Mouse (Mus musculus) stomach, embryonic 16.5 days (tissue): ENCODE measurements around the gene Fam189a1. TPM values are rescaled to one million over a fixed set of nuclear protein-coding genes. Genes with fewer than 3 reads are reported as not detected.

Experiments used
- ATAC-seq: fragments of 200-750 bp; cut with Nextera tagmentation; 2 replicates; pipeline ENCODE4 v1.8.0; 2017; ENCODE audit warnings: moderate number of reproducible peaks, moderate TSS enrichment; ENCODE audit not compliant: insufficient read depth, low FRiP score
- H3K27ac ChIP-seq: fragments of 300-500 bp; sonication (generic); 2 replicates; pipeline ENCODE4 v1.5.1; 2014; ENCODE audit warnings: low read length
- H3K27me3 ChIP-seq: fragments of 300-500 bp; sonication (generic); 2 replicates; pipeline ENCODE4 v1.6.1; 2014; ENCODE audit warnings: low read length, control low read depth, mixed read lengths; ENCODE audit not compliant: control insufficient read depth, insufficient read depth
- H3K36me3 ChIP-seq: fragments of 300-500 bp; sonication (generic); 2 replicates; pipeline ENCODE4 v1.6.1; 2014; ENCODE audit warnings: low read length; ENCODE audit not compliant: control insufficient read depth, insufficient read depth
- H3K4me1 ChIP-seq: fragments of 300-500 bp; sonication (generic); 2 replicates; pipeline ENCODE4 v1.6.1; 2014; ENCODE audit warnings: low read length, control low read depth, mixed read lengths; ENCODE audit not compliant: control insufficient read depth, insufficient read depth
- H3K4me2 ChIP-seq: fragments of 300-500 bp; sonication (generic); 2 replicates; pipeline ENCODE4 v1.6.1; 2014; ENCODE audit warnings: low read depth, low read length, mixed read lengths
- H3K4me3 ChIP-seq: fragments of 300-500 bp; sonication (generic); replicated peaks from 2 replicates; pipeline ENCODE4 v1.5.1; 2014; ENCODE audit warnings: mild to moderate bottlenecking, low read length
- H3K9ac ChIP-seq: fragments of 300-500 bp; sonication (generic); 2 replicates; pipeline ENCODE4 v1.6.1; 2014; ENCODE audit warnings: low read length
- H3K9me3 ChIP-seq: fragments of 300-500 bp; sonication (generic); replicated peaks from 2 replicates; pipeline ENCODE4 v1.6.1; 2016; ENCODE audit warnings: low read length, control low read depth; ENCODE audit not compliant: control insufficient read depth
- WGBS: fragments of 180-500 bp; shearing (Covaris S2); extraction: QIAGEN DNeasy Blood & Tissue Kit; methylation state at CpG from one replicate; pipeline ENCODE4 v1.1.7; 2014; 5-methylcytosine and 5-hydroxymethylcytosine counted together
- polyA plus RNA-seq: library from polyadenylated mRNA; unstranded; fragments of >200 nt; fragmentation: Nextera tagmentation; extraction: Ambion mirVana; gene quantifications from 2 replicates; pipeline ENCODE4 v1.2.1, GENCODE M21; 2015

Gene Fam189a1
- polyA plus RNA-seq, 1 experiment from 2014 or later: 0.37 TPM

DNA sequence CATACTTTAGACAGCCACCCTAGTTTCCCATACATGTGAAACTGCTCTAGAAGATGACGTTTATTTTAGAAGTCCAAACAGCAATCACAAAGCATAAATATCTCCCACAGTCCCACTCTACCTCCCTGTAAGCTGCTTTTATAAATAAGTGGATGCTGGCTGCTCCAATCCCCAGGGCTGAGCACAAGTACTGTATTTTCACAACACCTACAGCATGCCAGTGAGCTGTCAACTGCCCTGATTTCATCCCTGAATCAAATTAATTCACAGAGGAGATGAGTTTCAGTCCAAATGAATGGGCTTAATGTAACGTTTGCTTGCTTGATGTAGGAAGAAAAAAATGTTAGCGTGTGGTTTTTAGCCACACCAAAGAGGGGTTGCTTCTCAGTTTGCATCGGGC is 225.4 kb downstream of the Fam189a1 start:
- no peaks in the 10 kb centered on the region for H3K9me3 ChIP-seq

GRCm38 (mm10) chr7:64923918-64924317 is 232.5 kb downstream of the Fam189a1 start:
- no peak for ATAC-seq
- Histone ChIP-seq H3K4me1 (no peaks in the 10 kb centered on the region), H3K27me3 (no peaks in the 10 kb centered on the region), H3K4me3 (no peak overlapping the region), H3K9me3 (no peaks in the 10 kb centered on the region), H3K36me3 (no peaks in the 10 kb centered on the region), H3K27ac (no peak overlapping the region), H3K9ac (no peak overlapping the region), H3K4me2 (no peak overlapping the region)
- WGBS: 80% methylated on average over 5 of the region's 5 CpGs

More for the DNA sequence above, 225.4 kb downstream of the Fam189a1 start:
- Histone ChIP-seq H3K4me1 (no peaks in the 10 kb centered on the region), H3K9ac (no peak overlapping the region), H3K4me3 (no peak overlapping the region), H3K27me3 (no peaks in the 10 kb centered on the region), H3K4me2 (no peak overlapping the region), H3K36me3 (no peaks in the 10 kb centered on the region), H3K27ac (no peak overlapping the region)
- WGBS: 56% methylated on average over 4 of the region's 4 CpGs
- ATAC-seq: no peak

- Histone ChIP-seq H3K27me3 (no peaks in the 10 kb centered on the region), H3K4me3 (no peak overlapping the region), H3K4me2 (no peak overlapping the region), H3K9me3 (no peaks in the 10 kb centered on the region), H3K9ac (no peak overlapping the region), H3K36me3 (no peaks in the 10 kb centered on the region), H3K27ac (no peak overlapping the region), H3K4me1 (no peaks in the 10 kb centered on the region)
- 75% methylated on average over 13 of the region's 13 CpGs for whole genome bisulfite sequencing
- ATAC-seq: no peak
Measured at GRCm38 (mm10) chr7:64921189-64921588, 235.2 kb downstream of the Fam189a1 start.

DNA sequence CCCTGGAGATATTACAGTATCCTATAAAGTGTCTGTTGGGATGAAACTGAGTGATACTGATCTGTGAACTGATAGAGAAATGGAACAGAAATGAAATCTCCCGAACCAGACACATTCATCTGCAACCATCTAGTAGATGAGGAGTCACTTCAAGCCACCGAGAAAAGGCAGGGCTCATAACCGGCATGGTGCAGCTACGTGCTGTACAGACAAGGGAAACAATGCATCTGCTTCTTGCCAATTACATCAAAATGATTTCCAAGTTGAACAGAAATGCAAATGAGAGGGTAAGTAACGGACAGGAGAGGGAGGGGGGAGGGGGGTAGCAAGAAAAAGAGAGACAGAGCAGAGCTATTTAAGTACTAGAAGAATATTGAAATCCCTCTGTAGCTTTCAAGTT is 235.6 kb downstream of the Fam189a1 start:
- H3K27ac ChIP-seq: no peak overlapping the region

DNA sequence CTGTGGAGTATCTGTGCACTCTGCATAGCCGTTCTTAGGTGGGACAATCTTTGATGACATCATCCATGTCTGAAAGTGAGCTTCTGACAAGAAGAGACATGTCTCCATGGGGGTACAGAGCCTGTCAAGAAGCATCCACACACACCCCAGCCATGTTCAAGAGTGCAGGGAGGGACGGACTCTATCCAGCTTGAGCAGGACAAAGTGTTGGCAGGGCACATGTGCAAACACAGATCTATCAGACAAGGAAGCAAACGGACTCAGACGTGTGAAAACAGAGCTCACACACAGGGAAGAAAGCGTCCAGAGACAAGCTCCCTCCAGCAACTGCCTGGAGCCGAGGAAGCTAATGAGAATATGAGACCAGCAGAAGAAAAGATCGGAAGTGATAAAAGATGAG is 239.7 kb downstream of the Fam189a1 start:
- ATAC-seq: no peak
- no peaks in the 10 kb centered on the region for H3K9me3 ChIP-seq
- H3K27ac ChIP-seq: no peak overlapping the region
- no peaks in the 10 kb centered on the region for H3K4me1 ChIP-seq
- H3K36me3 ChIP-seq: no peaks in the 10 kb centered on the region
- no peak overlapping the region for H3K9ac ChIP-seq
- H3K4me3 ChIP-seq: no peak overlapping the region
- H3K4me2 ChIP-seq: no peak overlapping the region
- no peaks in the 10 kb centered on the region for H3K27me3 ChIP-seq
- WGBS: 35% methylated on average over 7 of the region's 7 CpGs

More for the DNA sequence above, 235.6 kb downstream of the Fam189a1 start:
- Histone ChIP-seq H3K4me1 (no peaks in the 10 kb centered on the region), H3K9ac (no peak overlapping the region), H3K4me3 (no peak overlapping the region), H3K9me3 (no peaks in the 10 kb centered on the region), H3K27me3 (no peaks in the 10 kb centered on the region), H3K36me3 (no peaks in the 10 kb centered on the region), H3K4me2 (no peak overlapping the region)
- ATAC-seq: no peak
- WGBS: 79% methylated on average over 5 of the region's 5 CpGs

GRCm38 (mm10) chr7:64915121-64915520 is 241.2 kb downstream of the Fam189a1 start:
- WGBS: 53% methylated on average over 2 of the region's 2 CpGs
- no peak for ATAC-seq
- H3K4me2 ChIP-seq: no peak overlapping the region

DNA sequence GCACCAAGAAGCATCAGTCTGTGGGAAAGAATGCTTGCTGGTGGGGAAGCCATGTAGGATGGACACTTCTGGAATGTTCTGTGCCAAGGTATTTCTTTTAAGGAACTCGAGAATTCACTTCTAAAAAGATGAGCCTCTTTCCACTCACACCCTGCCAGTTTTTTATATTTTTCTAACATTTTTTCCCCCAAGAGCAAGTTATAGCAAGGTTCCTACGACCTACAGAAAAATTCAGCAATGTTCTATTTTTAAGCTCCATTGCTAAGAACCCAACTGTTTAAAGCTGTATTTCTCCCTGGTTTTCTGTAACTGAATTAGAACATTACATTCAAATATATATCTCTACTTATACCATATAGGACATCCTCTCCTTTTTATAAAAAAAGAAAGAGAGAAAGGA is 244.4 kb downstream of the Fam189a1 start:
- no peak overlapping the region for H3K4me2 ChIP-seq
- no peaks in the 10 kb centered on the region for H3K4me1 ChIP-seq
- H3K4me3 ChIP-seq: no peak overlapping the region
- H3K9ac ChIP-seq: no peak overlapping the region
- 0 out of 2 replicates have a peak, but pooled peaks cover 4% of the 10 kb centered on the region for H3K9me3 ChIP-seq
- no peaks in the 10 kb centered on the region for H3K27me3 ChIP-seq
- no peak for ATAC-seq
- no peaks in the 10 kb centered on the region for H3K36me3 ChIP-seq
- WGBS: 75% methylated on average over 2 of the region's 2 CpGs
- no peak overlapping the region for H3K27ac ChIP-seq

More at GRCm38 (mm10) chr7:64915121-64915520, 241.2 kb downstream of the Fam189a1 start:
- no peak overlapping the region for H3K4me3 ChIP-seq
- H3K36me3 ChIP-seq: no peaks in the 10 kb centered on the region
- no peaks in the 10 kb centered on the region for H3K9me3 ChIP-seq
- no peaks in the 10 kb centered on the region for H3K4me1 ChIP-seq
- H3K27ac ChIP-seq: no peak overlapping the region
- no peak overlapping the region for H3K9ac ChIP-seq
- no peaks in the 10 kb centered on the region for H3K27me3 ChIP-seq

DNA sequence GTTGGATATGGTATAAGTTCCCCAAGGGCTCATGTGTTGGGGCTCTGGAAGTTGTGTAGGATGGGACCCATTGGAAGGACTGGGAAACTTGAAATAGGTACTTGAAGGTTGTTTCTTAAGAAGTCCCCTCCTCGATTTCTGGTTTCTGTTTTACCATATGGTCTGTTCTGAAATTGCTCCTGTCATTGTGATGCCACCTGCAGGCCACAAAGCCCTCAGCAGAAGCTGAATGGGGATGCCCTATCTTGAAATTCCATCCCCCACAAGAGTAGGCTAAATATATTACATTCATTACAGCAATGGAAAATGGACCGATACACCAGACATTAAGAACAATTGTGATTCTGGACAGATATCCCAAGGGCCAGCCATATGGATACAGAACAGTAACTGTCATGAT is 246.2 kb downstream of the Fam189a1 start:
- Histone ChIP-seq H3K9me3 (0 out of 2 replicates have a peak, but pooled peaks cover 4% of the 10 kb centered on the region), H3K27ac (no peak overlapping the region), H3K4me2 (no peak overlapping the region), H3K4me3 (no peak overlapping the region), H3K36me3 (no peaks in the 10 kb centered on the region), H3K4me1 (no peaks in the 10 kb centered on the region), H3K27me3 (no peaks in the 10 kb centered on the region), H3K9ac (no peak overlapping the region)
- 91% methylated on average over 2 of the region's 2 CpGs for WGBS
- no peak for ATAC-seq

DNA sequence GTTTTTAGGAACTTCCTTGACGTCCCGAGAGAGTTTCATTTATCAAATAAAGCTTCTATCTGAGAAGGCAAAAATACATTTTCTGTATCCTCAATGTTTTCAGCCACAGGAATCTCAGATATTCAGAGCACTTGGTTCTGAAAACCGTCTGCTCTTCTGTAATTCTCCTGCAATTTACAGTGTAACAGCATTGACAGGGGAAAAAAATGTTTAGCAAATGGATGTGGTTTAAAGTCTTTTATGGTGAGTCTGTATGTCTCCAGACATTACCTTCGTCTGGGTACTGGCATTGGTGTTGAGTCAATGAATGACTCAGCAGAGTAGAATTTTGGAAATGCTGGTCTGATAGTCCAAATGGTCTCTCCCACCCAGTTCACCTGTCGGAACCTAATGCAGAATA is 249.4 kb downstream of the Fam189a1 start:
- Histone ChIP-seq H3K4me2 (no peak overlapping the region), H3K9ac (no peak overlapping the region), H3K27me3 (no peaks in the 10 kb centered on the region), H3K9me3 (0 out of 2 replicates have a peak, but pooled peaks cover 4% of the 10 kb centered on the region), H3K36me3 (no peaks in the 10 kb centered on the region), H3K4me3 (no peak overlapping the region), H3K27ac (no peak overlapping the region), H3K4me1 (no peaks in the 10 kb centered on the region)
- no peak for ATAC-seq
- 50% methylated on average over 5 of the region's 5 CpGs for WGBS

DNA sequence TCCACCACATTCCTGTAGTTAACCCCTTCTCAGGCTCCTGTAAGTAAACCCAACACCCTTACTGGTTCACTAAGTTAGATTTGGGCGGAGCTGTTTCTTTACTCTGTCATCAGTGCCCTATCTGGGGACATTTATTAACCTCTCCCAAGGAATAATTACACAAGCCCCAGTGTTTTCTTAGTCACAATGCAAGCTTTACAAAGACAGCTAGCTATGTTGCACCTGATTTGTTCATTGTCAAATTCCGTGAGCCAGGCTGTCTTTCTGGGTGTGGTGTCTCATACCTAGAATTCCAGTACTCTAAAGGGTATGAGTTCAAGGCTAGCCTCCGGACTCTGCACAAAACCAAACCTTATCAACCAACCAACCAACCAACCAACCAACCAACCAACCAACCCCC is 250.9 kb downstream of the Fam189a1 start:
- Histone ChIP-seq H3K4me1 (no peaks in the 10 kb centered on the region), H3K4me2 (no peak overlapping the region), H3K27me3 (no peaks in the 10 kb centered on the region), H3K27ac (no peak overlapping the region), H3K4me3 (no peak overlapping the region), H3K9ac (no peak overlapping the region), H3K36me3 (no peaks in the 10 kb centered on the region), H3K9me3 (0 out of 2 replicates have a peak, but pooled peaks cover 4% of the 10 kb centered on the region)
- 71% methylated on average over 3 of the region's 3 CpGs for WGBS
- ATAC-seq: no peak
